Mouse (Mus musculus) heart, postnatal 36 days (tissue): ENCODE measurements around the gene Ifngr2. TPM values are rescaled to one million over a fixed set of nuclear protein-coding genes. Genes with fewer than 3 reads are reported as not detected.

ENCODE experiments used
- DNase-seq, 2 experiments: peaks; one replicate each; pipeline ENCODE4 v3.0.0; 2021 to 2022
- intact Hi-C: fragments of 180-260 bp; cut with DNase I; formaldehyde crosslinking; loops from one replicate; pipeline ENCODE4 v1.15.1; 2025
- total RNA-seq, 2 experiments: library from RNA; stranded (reverse); gene quantifications; 2 replicates each; pipeline ENCODE4 v1.2.3; 2021

Gene Ifngr2
- total RNA-seq, 2 experiments from 2014 or later, result 128 to 159 TPM

GRCm38 (mm10) chr16:91534477-91534876 lies 12.4 kb upstream of the Ifngr2 start:
- intact Hi-C loops, result no loop called here
- DNase-seq, result no peak

GRCm38 (mm10) chr16:91534888-91535287 lies 12.0 kb upstream of the Ifngr2 start:
- intact Hi-C loops, result no loop called here
- no peak for DNase-seq

GRCm38 (mm10) chr16:91536372-91536771 lies 10.5 kb upstream of the Ifngr2 start:
- no peak for DNase-seq
- intact Hi-C loops, result no loop called here

- intact Hi-C loops, result no loop called here
- DNase-seq, result no peak
Observed at GRCm38 (mm10) chr16:91537065-91537464, 9.8 kb upstream of the Ifngr2 start.

GRCm38 (mm10) chr16:91538051-91538450 lies 8.8 kb upstream of the Ifngr2 start:
- no peak for DNase-seq

GRCm38 (mm10) chr16:91538513-91538912 lies 8.4 kb upstream of the Ifngr2 start:
- intact Hi-C loops, result no loop called here
- no peak for DNase-seq

More at GRCm38 (mm10) chr16:91538051-91538450, 8.8 kb upstream of the Ifngr2 start:
- intact Hi-C loops, result no loop called here

GRCm38 (mm10) chr16:91541573-91542081 lies 5.2 kb upstream of the Ifngr2 start:
- intact Hi-C loops, result no loop called here
- DNase-seq, result no peak

- DNase-seq, result no peak
- intact Hi-C loops, result no loop called here
Observed at GRCm38 (mm10) chr16:91543619-91544018, 3.3 kb upstream of the Ifngr2 start.

GRCm38 (mm10) chr16:91545597-91546281 lies 1.1 kb upstream of the Ifngr2 start:
- DNase-seq, result no peak
- intact Hi-C loops, result loop anchor here (5.0 kb wide), 1 partner anchor 52 kb away; the partner anchor contains the start of gene Tmem50b

- intact Hi-C loops, result loop anchor here (5.0 kb wide), 1 partner anchor 51 kb away; the partner anchor contains the start of gene Tmem50b
- peak in 1 of 2 experiments; percentile 60 for DNase-seq
Observed at GRCm38 (mm10) chr16:91546391-91546835, 459 bp upstream of the Ifngr2 start.

- DNase-seq, result no peak
- intact Hi-C loops, result loop anchor here (5.0 kb wide), 1 partner anchor 49 kb away; the partner anchor contains the start of gene Tmem50b
Observed at GRCm38 (mm10) chr16:91547974-91548373, 1.1 kb downstream of the Ifngr2 start.

GRCm38 (mm10) chr16:91548586-91548985 lies 1.7 kb downstream of the Ifngr2 start:
- no peak for DNase-seq
- intact Hi-C loops, result loop anchor here (5.0 kb wide), 1 partner anchor 49 kb away; the partner anchor contains the start of gene Tmem50b

GRCm38 (mm10) chr16:91548996-91549395 lies 2.1 kb downstream of the Ifngr2 start:
- intact Hi-C loops, result loop anchor here (5.0 kb wide), 1 partner anchor 48 kb away; the partner anchor contains the start of gene Tmem50b
- no peak for DNase-seq

- no peak for DNase-seq
- intact Hi-C loops, result loop anchor here (5.0 kb wide), 1 partner anchor 48 kb away; the partner anchor contains the start of gene Tmem50b
Observed at GRCm38 (mm10) chr16:91549616-91550015, 2.7 kb downstream of the Ifngr2 start.

- intact Hi-C loops, result no loop called here
Observed at GRCm38 (mm10) chr16:91551081-91551524, 4.2 kb downstream of the Ifngr2 start.

GRCm38 (mm10) chr16:91552072-91552471 lies 5.2 kb downstream of the Ifngr2 start:
- DNase-seq, result no peak
- intact Hi-C loops, result no loop called here

More at GRCm38 (mm10) chr16:91551081-91551524, 4.2 kb downstream of the Ifngr2 start:
- no peak for DNase-seq

- DNase-seq, result no peak
- intact Hi-C loops, result no loop called here
Observed at GRCm38 (mm10) chr16:91553625-91554024, 6.8 kb downstream of the Ifngr2 start.

- DNase-seq, result no peak
- intact Hi-C loops, result no loop called here
Observed at GRCm38 (mm10) chr16:91555017-91555605, 8.2 kb downstream of the Ifngr2 start.

- no peak for DNase-seq
- intact Hi-C loops, result no loop called here
Observed at GRCm38 (mm10) chr16:91556659-91557058, 9.8 kb downstream of the Ifngr2 start.

- intact Hi-C loops, result no loop called here
- no peak for DNase-seq
Observed at GRCm38 (mm10) chr16:91557214-91557613, 10.3 kb downstream of the Ifngr2 start.

- DNase-seq, result peak; percentile 56 to 66
- intact Hi-C loops, result no loop called here
Observed at GRCm38 (mm10) chr16:91557693-91558092, 10.8 kb downstream of the Ifngr2 start.
